Mouse (Mus musculus) heart, postnatal 0 days (tissue): Measurements from ENCODE around the gene Ing4. TPM values are rescaled to one million over a fixed set of nuclear protein-coding genes. Genes with fewer than 3 reads are reported as not detected.

Experiments
- ATAC-seq: fragments of 200-750 bp; cut with Nextera tagmentation; 2 replicates; pipeline ENCODE4 v1.8.0; 2017; ENCODE audit warnings: low read depth, moderate number of reproducible peaks, moderate library complexity; ENCODE audit not compliant: insufficient read depth
- DNase-seq: peaks from one replicate; pipeline ENCODE4 v3.0.0-alpha.2; 2016; ENCODE audit warnings: low spot score
- H3K27ac ChIP-seq: fragments of 300-500 bp; sonication (generic); 2 replicates; pipeline ENCODE4 v1.5.1; 2014; ENCODE audit warnings: low read depth, mild to moderate bottlenecking
- H3K27me3 ChIP-seq: fragments of 300-500 bp; sonication (generic); 2 replicates; pipeline ENCODE4 v1.6.1; 2014; ENCODE audit warnings: low read length, mixed read lengths; ENCODE audit not compliant: control insufficient read depth, insufficient read depth
- H3K36me3 ChIP-seq: fragments of 300-500 bp; sonication (generic); replicated peaks from 2 replicates; pipeline ENCODE4 v1.6.1; 2014; ENCODE audit warnings: low read length, mixed read lengths; ENCODE audit not compliant: control insufficient read depth, insufficient read depth
- H3K4me1 ChIP-seq: fragments of 300-500 bp; sonication (generic); 2 replicates; pipeline ENCODE4 v1.6.1; 2014; ENCODE audit warnings: antibody characterized with exemption; ENCODE audit not compliant: control insufficient read depth, insufficient read depth
- H3K4me2 ChIP-seq: fragments of 300-500 bp; sonication (generic); 2 replicates; pipeline ENCODE4 v1.6.1; 2014; ENCODE audit warnings: low read depth, mild to moderate bottlenecking, low read length, moderate library complexity
- H3K4me3 ChIP-seq: fragments of 300-500 bp; sonication (generic); 2 replicates; pipeline ENCODE4 v1.5.1; 2014; ENCODE audit warnings: low read depth, low read length
- H3K9ac ChIP-seq: fragments of 300-500 bp; sonication (generic); replicated peaks from 2 replicates; pipeline ENCODE4 v1.6.1; 2014; ENCODE audit warnings: low read depth, low read length, mixed read lengths
- H3K9me3 ChIP-seq: fragments of 300-500 bp; sonication (generic); replicated peaks from 2 replicates; pipeline ENCODE4 v1.6.1; 2016; ENCODE audit warnings: low read length; ENCODE audit not compliant: control insufficient read depth
- CTCF ChIP-seq: IDR thresholded peaks from 2 replicates; pipeline ENCODE4 v1.5.1; 2016; ENCODE audit warnings: antibody characterized with exemption, control low read depth, low read depth
- EP300 ChIP-seq: IDR thresholded peaks from 2 replicates; pipeline ENCODE4 v1.6.1; 2016; ENCODE audit warnings: antibody characterized with exemption, low read depth
- whole genome bisulfite sequencing: fragments of 180-500 bp; shearing (Covaris S2); extraction: QIAGEN DNeasy Blood & Tissue Kit; methylation state at CpG from one replicate; pipeline ENCODE4 v1.1.7; 2014; 5-methylcytosine and 5-hydroxymethylcytosine counted together
- polyA plus RNA-seq: library from polyadenylated mRNA; unstranded; fragments of >200 nt; fragmentation: Nextera tagmentation; extraction: Ambion mirVana; gene quantifications from 2 replicates; pipeline ENCODE4 v1.2.1, GENCODE M21; 2015
- total RNA-seq: library from RNA; depleted of rRNA; stranded (reverse); fragments of >200 nt; gene quantifications from 2 replicates; pipeline ENCODE4 v1.2.3, GENCODE M21; 2014; ENCODE audit warnings: low replicate concordance

Gene Ing4
- total and polyA plus RNA-seq, 2 experiments from 2014 or later = 41.9 to 54.1 TPM

DNA sequence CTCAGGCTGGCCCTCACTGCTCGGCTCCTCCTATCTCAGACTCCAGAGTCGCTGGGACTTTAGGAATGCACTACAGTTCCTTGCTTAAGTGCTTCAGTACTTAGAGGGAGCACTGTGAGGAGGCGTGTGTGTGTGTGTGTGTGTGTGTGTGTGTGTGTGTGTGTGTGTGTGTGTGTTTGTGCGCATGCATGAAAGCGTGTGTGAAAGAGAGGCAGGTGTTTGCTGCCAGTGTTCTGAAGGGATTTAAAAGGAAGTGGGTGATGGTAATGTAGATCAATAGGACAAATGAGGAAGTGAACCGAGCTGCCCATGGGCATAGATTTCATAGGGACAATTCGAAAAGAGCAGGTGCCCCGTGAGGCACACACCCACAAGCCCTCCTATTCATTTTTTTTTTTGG lies 34.3 kb downstream of the Ing4 start:
- no peaks in the 10 kb centered on the region for H3K4me1 ChIP-seq
- ATAC-seq = no peak
- no peaks in the 10 kb centered on the region for H3K27me3 ChIP-seq
- H3K36me3 ChIP-seq = no peaks in the 10 kb centered on the region
- no peak for DNase-seq
- no peak overlapping the region for H3K4me2 ChIP-seq
- no peak overlapping the region for H3K27ac ChIP-seq
- H3K9me3 ChIP-seq = no peaks in the 10 kb centered on the region
- H3K9ac ChIP-seq = no peak overlapping the region
- no peak overlapping the region for H3K4me3 ChIP-seq
- WGBS = 58% methylated on average over 8 of the region's 8 CpGs
- TF ChIP-seq CTCF (no peak), EP300 (no peak)

- TF ChIP-seq CTCF (no peak), EP300 (no peak)
Observed at GRCm38 (mm10) chr6:125081394-125081793, 41.8 kb downstream of the Ing4 start.

GRCm38 (mm10) chr6:125081797-125082560 lies 42.4 kb downstream of the Ing4 start:
- Histone ChIP-seq H3K9me3 (no peaks in the 10 kb centered on the region), H3K4me3 (peak overlapping the region; percentile 40), H3K4me2 (peak overlapping the region; percentile 62), H3K9ac (no peak overlapping the region), H3K36me3 (no peaks in the 10 kb centered on the region), H3K27me3 (no peaks in the 10 kb centered on the region), H3K27ac (0 out of 2 replicates have a peak overlapping the region, but pooled peaks have one; percentile 15), H3K4me1 (no peaks in the 10 kb centered on the region)
- TF ChIP-seq CTCF = peak; percentile 97
- no peak for TF ChIP-seq EP300
- WGBS = 25% methylated on average over 45 of the region's 45 CpGs
- DNase-seq (peak; percentile 97), ATAC-seq (peak; percentile 91)

More at GRCm38 (mm10) chr6:125081394-125081793, 41.8 kb downstream of the Ing4 start:
- no peak overlapping the region for H3K9ac ChIP-seq
- no peaks in the 10 kb centered on the region for H3K4me1 ChIP-seq
- DNase-seq = no peak
- 0 out of 2 replicates have a peak overlapping the region, but pooled peaks have one; percentile 15 for H3K27ac ChIP-seq
- H3K9me3 ChIP-seq = no peaks in the 10 kb centered on the region
- peak overlapping the region; percentile 40 for H3K4me3 ChIP-seq
- WGBS = 24% methylated on average over 25 of the region's 25 CpGs
- no peaks in the 10 kb centered on the region for H3K27me3 ChIP-seq
- ATAC-seq = no peak; the same call in 1 of the 2 replicates
- H3K4me2 ChIP-seq = peak overlapping the region; percentile 62
- no peaks in the 10 kb centered on the region for H3K36me3 ChIP-seq

DNA sequence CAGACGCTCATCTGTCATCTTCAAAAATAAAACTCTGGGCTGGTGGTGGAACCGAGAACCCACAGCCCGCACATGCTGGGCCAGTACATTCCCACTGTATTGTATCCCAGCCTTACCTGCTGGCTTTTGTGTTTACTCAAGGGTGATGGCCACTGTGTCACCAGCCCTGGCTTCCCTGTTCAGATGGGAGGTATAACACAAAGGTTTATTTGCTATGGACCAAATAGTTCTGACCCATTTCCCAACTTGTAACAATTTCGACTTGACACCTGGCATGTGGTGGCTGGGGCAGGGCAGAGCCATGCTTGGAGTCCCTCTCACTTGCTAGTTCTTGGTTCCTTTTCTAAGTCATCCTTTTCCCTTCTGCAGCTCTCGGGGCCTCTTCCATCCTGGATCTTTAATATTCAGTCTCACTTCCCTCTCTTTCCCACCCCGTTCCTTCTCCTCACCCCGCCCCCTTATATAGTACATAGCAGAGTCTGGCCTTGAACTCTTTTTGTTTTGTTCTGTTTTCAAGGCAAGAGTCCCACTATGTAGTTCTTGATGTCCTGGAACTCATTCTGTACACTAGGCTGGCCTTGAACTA lies 43.3 kb downstream of the Ing4 start:
- no peaks in the 10 kb centered on the region for H3K27me3 ChIP-seq
- no peaks in the 10 kb centered on the region for H3K36me3 ChIP-seq
- DNase-seq (no peak), ATAC-seq (no peak)
- no peaks in the 10 kb centered on the region for H3K9me3 ChIP-seq
- no peak overlapping the region for H3K4me2 ChIP-seq
- no peak for TF ChIP-seq EP300
- TF ChIP-seq CTCF = no peak
- H3K9ac ChIP-seq = no peak overlapping the region
- WGBS = 85% methylated on average over 7 of the region's 7 CpGs
- no peak overlapping the region for H3K27ac ChIP-seq
- no peaks in the 10 kb centered on the region for H3K4me1 ChIP-seq
- no peak overlapping the region for H3K4me3 ChIP-seq

GRCm38 (mm10) chr6:125084424-125084823 lies 44.9 kb downstream of the Ing4 start:
- DNase-seq (peak; percentile 79), ATAC-seq (no peak; the same call in 1 of the 2 replicates)
- Histone ChIP-seq H3K4me2 (no peak overlapping the region), H3K36me3 (no peaks in the 10 kb centered on the region), H3K27me3 (no peaks in the 10 kb centered on the region), H3K4me3 (no peak overlapping the region), H3K9me3 (no peaks in the 10 kb centered on the region), H3K9ac (no peak overlapping the region), H3K4me1 (0 out of 2 replicates have a peak, but pooled peaks cover 11% of the 10 kb centered on the region), H3K27ac (no peak overlapping the region)
- 5% methylated on average over 4 of the region's 4 CpGs for WGBS
- TF ChIP-seq CTCF = peak; percentile 92
- TF ChIP-seq EP300 = no peak
